Mouse (Mus musculus): ENCODE measurements around the gene Cd93.

Gene Cd93

DNA sequence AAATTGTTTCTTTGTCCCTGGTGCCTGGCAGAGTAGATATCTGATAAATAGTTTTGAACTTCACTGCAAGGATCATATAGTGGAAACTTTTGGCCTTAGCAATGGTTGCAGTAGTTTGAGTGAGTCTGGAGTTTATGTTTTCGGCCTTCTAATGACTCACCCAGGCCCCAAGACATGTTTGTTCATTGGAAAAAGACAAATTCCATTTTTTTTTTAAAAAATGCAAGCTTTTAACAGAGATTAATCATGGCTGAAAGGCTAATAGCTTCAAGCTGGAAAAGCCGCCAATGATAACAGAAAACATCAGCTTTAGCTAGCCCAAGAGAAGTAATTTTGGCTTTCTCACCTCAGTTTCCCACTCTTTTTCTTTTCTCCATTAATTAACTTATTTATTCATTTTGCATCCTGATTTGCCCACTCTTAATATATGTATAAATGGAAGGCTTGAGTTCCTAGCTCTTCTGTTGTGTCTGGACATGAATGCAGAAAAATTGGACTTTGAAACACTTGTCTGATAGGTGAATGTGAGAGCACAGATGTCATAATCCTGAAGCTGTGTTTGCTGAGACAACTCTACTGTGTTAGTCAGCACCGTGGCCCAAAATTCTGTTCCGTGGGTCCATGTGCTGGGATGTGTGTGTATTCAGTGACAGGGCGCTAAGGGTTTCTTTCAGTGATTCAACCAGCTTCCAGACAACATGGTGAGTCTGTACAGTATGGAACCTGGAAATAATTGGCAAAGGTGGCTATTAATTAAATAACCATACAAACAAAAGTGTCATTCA is 44.3 kb downstream of the Cd93 start:
- DNase-seq, result no peak

DNA sequence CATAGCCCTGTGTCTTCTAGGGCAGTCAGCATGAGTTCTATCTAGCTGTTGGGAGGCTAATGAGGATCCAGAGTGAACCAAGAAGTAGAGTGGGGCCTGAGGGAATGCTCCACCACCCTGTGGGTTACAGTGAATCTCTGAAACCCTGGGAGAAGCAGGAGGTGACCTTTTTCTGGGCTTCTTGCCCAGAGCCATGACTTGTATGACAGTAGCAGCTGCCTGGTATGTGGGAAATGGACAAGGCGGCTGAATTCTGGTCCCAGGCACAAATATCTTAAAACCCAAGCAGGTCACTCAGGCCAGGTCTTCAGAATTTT is 45.6 kb downstream of the Cd93 start:
- DNase-seq, result peak; percentile 23 to 37

DNA sequence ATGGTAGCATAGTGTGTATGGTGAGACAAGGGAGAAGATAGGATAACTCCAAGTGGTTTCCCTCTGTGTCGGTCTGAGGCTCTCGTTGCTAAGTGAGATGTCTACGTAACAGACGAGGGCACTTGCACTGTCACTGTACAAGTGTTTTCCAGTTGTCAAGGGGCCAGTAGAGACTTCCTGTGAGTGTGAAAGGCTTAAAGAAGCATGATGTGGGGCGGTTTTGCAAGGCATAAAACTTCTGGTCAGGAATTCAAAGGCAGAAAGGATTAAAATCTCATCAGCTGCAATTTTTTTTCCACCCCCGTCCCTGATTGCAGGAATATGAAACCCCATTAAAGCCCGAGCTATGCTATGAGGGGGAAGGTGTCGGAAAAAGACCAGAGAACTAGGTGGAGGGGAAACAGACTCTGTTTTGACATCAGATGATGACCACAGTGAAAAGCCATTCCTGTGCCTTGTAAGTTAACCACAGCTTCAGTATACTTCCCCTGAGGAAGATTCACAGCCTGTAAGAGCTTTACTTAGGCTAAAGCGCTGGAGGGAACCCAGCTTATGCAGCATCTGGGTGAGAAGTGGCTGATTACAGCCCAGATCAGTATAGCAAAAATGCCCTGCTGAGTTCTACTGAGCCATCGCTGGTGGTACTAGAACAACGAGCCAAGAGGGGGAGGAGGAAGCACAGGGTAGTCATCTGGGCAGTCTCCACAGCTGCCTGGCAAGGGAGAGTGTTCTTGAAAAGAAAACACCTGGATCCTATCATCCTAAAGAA is 46.2 kb downstream of the Cd93 start:
- no peak for DNase-seq

DNA sequence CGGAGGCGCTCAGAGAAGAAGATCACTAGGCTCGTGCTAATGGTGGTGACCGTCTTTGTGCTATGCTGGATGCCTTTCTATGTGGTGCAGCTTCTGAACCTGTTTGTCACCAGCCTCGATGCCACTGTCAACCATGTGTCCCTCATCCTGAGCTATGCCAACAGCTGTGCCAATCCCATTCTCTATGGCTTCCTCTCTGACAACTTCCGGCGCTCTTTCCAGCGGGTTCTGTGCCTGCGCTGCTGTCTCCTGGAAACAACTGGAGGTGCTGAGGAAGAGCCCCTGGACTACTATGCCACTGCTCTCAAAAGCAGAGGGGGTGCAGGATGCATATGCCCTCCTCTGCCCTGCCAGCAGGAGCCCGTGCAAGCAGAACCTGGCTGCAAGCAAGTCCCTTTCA is 47.2 kb downstream of the Cd93 start:
- no peak for DNase-seq

DNA sequence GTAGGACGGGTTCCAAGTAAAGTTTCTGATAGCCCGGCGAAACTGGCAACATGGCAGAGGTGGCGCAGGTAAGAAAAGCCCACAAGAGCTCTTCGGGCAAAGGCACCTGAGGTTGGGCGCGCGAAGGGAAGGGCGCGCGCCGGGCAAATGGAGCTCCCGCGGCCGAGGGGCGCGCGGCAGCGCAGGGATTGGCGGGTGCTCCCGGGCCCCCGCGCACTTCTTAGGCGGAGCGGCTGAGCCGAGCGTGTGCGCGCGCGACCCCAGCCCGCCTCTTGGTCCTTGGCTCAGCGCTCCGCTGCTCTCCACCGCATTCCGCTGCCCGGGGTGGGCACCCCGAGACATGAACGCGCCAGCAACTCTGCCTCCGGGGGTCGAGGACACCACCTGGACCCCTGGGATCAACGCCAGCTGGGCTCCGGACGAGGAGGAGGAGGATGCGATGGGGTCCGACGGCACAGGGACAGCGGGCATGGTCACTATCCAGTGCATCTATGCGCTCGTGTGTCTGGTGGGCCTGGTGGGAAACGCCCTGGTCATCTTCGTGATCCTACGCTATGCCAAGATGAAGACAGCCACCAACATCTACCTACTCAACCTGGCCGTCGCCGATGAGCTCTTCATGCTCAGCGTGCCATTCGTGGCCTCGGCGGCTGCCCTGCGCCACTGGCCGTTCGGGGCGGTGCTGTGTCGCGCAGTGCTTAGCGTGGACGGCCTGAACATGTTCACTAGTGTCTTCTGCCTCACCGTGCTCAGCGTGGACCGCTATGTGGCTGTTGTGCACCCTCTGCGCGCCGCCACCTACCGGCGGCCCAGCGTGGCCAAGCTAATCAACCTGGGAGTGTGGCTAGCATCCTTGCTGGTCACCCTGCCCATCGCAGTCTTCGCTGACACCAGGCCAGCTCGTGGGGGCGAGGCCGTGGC is 48.0 kb downstream of the Cd93 start, which contains the start of gene Sstr4:
Gene Sstr4, plus strand, starts transcription at position 214 of the 921 bp plus-strand sequence.
- peak in 1 of 2 experiments; percentile 15 for DNase-seq

DNA sequence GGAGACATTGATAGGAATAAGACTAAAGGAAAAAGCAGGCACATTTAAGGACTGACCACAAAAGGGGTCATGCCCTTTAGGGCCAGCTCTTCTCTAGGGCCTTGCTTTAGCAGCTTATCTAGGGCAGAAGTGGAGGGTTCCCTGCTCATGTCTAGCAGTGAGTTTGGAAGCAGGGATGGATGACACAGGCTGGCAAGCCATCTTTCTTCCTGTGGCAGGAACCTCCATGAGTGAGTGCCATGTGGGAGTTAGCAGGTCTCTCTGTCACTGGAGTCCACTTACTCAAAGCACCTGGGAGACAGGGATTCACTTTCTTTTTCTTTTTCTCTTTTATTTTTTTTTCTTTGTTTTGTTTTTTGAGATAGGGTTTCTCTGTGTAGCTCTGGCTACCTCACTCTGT is 49.5 kb downstream of the Cd93 start:
- no peak for DNase-seq

DNA sequence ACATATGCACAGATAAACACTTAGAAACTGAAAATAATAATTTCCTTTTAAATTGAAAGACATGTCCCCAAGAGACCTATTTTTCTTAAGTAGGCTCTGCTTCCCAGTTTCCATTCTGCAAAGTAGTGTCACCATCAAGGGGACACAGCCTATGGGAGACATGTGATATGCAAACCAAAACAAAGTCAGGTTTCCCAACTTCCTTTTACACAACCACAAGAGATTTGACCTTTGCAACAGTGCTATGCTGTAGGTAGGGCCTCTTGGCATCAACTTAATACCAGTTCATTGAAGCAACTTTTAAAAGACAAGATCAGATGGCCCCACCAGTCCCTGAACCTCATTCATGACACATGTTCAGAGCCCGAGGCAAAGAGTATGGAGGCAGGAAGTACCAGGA is 50.2 kb downstream of the Cd93 start:
- no peak for DNase-seq

DNA sequence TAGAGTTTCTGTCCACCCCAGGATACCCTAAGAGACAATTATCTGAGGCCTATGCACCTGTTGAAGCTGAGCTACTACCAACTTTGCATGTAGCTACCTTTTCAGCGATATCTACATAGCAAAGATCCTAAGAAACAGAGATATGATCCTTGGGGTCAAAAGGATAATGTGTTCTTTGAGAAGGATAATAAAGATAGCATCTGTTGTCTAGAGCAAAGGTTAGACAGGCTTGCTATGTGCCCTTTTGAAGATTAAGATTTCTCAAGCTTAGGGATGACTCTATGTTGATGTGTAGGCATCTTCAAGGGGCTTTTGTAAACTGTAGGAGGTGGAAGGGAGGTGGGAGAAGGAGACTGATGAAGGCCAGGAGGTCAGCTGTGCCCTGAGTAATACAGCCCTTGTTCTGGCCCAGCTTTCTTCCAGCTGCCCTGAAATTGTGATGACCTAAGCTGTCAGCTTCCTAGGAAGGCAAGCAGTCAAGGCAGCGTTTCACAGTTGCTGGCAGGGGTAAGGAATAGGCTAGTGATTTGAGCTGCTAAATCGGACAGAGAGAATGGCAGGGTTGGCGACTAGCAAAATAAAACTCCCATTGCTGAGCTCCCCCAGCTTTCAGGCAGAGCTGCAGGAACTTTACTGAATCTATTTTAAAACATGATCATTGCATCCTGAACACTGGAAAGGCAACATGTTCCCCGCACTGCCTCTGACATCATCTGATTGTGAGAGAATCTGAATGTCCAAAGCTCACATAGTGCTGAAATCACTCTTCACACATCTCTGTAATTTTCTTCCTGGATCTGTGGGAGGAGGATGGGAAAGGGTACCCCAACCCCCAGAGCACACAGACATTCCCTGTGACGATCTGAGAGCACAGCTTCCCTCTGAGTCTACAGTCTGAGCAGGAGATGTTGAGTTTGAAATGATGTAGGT is 55.4 kb downstream of the Cd93 start:
- DNase-seq, result no peak

DNA sequence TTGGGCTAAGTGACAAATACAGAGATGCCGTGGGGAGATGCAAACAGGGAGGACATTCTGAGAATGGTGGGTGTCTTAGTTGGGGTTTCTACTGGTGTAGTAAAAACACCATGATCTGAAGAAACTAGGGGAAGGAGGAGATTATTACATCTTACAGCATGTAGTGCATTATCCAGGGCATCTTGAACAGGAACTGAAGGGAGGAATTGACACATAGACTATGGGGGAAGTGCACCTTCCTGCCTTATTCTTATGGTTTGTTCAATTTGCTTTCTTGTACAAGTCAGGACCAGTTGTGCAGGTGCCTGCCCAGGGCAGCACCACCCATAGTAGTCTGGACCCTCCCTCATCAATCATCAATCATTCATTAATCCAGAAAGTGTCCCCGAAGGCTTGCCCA is 56.4 kb downstream of the Cd93 start:
- DNase-seq, result no peak
